Mouse (Mus musculus) thymus, adult 2 months (tissue): Measurements from ENCODE around the gene Aldh1l1.

ENCODE experiments used
- CTCF ChIP-seq: fragments of 200-500 bp; IDR thresholded peaks from 2 replicates; pipeline ENCODE4 v1.5.1; 2012; ENCODE audit warnings: mild to moderate bottlenecking, control low read depth, low read length, moderate library complexity, borderline replicate concordance; ENCODE audit not compliant: control insufficient read depth, poor library complexity, insufficient read depth; ENCODE audit errors: extremely low read depth
- POLR2A ChIP-seq: fragments of 200-500 bp; IDR thresholded peaks from 2 replicates; pipeline ENCODE4 v1.6.1; 2012; ENCODE audit warnings: mild to moderate bottlenecking, low read length, control low read depth, moderate library complexity; ENCODE audit not compliant: control insufficient read depth, poor library complexity, insufficient read depth; ENCODE audit errors: extremely low read depth

GRCm38 (mm10) chr6:90541367-90541772 lies 55.1 kb downstream of the Aldh1l1 start:
- TF ChIP-seq POLR2A = no peak
- TF ChIP-seq CTCF = no peak
